Mouse (Mus musculus) lung, postnatal 36 days (tissue): ENCODE results near the gene Arl4d.
A peak's percentile ranks its signal among the peaks of the same experiment; 100 is the strongest.
"Not testable (repeated sequence)": the region's sequence is repeated elsewhere in the genome, so short reads cannot be mapped to it uniquely, and the experiment has no call there.

Experiments used
- DNase-seq: peaks from one replicate; pipeline ENCODE4 v3.0.0; 2022; ENCODE audit warnings: mixed read lengths

Gene Arl4d

DNA sequence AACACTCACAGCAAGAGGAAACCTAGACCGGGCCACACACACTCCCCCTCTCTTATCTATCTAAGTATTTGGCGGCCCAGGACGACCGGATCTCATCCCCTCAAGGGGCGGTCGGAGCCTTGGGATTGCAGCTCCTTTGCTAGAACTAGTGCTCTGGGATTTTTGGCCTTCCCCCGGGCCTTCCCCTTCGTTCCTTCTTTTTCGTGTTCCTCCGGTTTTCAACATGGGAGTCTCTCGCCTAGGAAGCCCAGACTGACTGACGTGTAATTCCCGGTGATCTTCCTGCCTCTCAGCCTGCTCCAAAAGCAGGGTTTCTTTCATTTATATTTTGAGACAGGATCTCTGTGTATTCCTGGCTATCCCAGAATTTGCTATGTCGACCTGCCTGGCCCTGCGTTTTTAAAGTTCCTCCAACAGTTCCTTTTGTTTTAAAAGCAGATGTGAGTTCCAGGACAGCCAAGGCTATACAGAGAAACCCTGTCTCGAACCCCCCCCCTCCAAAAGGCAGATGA lies 19.0 kb upstream of the Arl4d start:
- DNase-seq: not testable (repeated sequence)

GRCm38 (mm10) chr11:101647093-101647492 lies 18.2 kb upstream of the Arl4d start:
- not testable (repeated sequence) for DNase-seq

DNA sequence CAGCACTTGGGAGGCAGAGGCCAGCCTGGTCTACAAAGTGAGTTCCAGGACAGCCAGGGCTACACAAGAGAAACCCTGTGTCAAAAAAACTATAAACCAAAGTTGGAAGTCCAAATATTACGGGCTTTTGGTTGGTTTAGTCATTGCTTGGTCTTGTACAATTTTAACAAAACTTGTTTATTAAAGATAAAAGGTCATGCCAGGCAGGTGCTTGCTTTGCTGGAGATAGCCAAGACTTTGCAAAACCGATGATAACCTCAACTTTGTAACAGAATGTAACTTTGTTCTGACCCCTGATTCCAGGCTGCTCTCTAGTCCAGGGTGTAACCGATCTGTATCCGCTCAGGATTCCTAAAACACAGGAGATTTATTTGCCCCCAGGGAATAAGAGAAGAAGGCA lies 9.0 kb upstream of the Arl4d start:
- DNase-seq: no peak

DNA sequence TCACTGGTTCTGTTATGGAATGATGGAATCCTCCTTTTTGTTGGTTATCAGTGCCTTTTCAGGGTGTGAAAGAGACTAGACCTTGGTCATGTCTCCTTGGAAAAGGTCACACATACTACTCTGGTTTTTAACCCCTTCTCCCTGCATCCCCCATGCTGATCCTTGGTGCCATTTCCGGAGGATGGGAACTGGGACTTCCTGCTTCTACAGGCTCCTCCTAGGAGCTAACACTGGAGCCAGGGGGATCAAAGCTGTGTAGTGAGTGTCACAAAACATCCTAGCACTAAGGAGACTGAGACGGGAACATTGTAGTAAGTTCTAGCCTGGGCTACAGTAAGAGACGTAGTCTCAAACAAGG lies 7.8 kb upstream of the Arl4d start:
- no peak for DNase-seq

DNA sequence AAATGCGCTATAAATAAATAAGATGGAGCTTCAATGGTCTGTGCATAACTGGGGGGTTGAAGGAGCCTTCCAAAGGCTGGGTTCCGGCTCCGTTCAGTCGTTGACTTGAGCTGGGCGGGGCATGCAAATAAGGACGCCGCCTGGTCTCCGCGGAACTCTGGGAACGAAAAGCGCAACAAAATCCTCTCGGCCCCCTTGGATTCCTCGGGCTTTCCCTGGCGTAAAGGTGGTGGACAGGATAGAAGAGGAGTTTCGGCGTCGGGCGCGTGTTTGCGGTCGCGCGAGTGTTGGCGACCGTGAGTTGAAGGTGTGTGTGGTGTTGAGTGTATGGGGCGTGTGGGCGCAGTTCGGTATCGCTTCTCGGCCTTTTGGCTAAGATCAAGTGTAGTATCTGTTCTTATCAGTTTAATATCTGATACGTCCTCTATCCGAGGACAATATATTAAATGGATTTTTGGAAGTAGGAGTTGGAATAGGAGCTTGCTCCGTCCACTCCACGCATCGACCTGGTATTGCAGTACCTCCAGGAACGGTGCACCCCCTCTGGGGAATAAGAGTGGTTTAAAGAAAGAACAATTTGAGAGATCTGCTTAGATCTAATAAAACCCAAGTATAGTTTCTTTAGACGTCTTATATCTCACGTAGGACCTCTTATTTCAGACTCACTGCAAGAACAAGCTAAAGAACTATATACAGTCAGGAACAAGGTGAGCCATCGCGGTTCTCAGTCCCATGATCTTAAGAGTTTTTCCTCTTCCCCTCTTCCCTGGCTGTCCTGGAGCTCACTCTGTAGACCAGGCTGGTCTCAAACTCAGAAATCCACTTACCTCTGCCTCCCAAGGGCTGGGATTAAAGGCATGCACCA lies 7.2 kb upstream of the Arl4d start:
- peak; percentile 88 for DNase-seq

- DNase-seq: peak; percentile 85
Observed at GRCm38 (mm10) chr11:101658751-101659558, 6.4 kb upstream of the Arl4d start.

DNA sequence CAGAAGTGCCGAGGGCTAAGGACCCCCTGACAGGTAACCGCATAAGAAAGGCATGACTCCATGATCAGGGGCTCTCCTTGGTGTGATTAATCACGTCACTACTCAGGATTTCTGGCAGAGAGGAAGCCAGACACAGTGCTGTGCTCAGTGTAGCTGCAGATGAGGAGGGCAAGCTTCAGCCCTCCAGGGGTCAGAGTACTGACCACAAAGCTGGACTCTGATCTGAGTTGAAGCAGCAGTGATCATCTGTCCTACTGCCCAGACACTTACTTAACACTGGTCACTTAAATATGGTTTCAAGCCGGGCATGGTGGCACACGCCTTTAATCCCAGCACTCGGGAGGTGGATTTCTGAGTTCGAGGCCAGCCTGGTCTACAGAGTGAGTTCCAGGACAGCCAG lies 4.2 kb upstream of the Arl4d start:
- DNase-seq: no peak

DNA sequence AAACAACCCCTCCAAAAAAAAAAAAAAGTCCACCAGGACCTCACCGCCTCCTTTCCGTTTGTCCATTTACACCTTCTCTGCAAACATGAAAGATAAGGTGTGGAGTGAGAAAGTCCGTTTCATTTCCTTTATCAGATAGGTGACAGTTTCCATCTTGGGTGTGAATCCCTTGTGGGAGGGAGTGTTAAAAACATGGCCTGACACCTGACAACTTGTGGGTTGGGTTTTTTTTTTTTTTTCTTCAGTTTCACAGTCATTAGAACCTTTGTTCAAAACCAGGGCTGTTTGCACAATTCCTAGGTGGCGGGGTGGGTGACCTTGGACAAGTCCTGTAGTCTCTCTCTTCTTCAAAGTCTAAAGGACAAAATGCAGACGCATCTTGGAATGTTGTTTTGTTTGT lies 3.6 kb upstream of the Arl4d start:
- DNase-seq: no peak

- DNase-seq: peak; percentile 28
Observed at GRCm38 (mm10) chr11:101663229-101664027, 1.9 kb upstream of the Arl4d start.

- DNase-seq: no peak
Observed at GRCm38 (mm10) chr11:101665636-101665992, 273 bp downstream of the Arl4d start.

DNA sequence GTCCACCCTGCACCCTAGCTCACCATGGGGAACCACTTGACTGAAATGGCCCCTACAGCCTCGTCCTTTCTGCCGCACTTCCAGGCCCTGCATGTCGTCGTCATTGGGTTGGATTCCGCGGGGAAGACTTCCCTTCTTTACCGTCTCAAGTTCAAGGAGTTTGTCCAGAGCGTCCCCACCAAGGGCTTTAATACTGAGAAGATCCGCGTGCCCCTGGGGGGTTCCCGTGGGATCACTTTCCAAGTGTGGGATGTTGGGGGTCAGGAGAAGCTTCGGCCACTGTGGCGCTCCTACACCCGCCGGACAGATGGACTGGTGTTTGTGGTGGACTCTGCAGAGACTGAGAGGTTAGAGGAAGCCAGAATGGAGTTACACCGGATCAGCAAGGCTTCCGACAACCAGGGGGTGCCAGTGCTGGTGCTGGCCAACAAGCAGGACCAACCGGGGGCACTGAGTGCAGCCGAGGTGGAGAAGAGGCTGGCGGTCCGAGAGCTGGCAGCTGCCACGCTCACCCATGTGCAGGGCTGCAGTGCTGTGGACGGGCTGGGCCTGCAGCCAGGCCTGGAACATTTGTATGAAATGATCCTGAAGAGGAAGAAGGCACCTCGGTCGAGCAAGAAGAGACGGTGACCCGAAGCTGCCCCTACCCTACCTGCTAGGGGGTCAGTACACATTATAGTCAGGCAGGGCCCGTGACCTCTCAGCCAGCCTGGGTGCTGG lies 1.4 kb downstream of the Arl4d start:
- DNase-seq: peak; percentile 31

GRCm38 (mm10) chr11:101667871-101668532 lies 2.7 kb downstream of the Arl4d start:
- DNase-seq: peak; percentile 69

DNA sequence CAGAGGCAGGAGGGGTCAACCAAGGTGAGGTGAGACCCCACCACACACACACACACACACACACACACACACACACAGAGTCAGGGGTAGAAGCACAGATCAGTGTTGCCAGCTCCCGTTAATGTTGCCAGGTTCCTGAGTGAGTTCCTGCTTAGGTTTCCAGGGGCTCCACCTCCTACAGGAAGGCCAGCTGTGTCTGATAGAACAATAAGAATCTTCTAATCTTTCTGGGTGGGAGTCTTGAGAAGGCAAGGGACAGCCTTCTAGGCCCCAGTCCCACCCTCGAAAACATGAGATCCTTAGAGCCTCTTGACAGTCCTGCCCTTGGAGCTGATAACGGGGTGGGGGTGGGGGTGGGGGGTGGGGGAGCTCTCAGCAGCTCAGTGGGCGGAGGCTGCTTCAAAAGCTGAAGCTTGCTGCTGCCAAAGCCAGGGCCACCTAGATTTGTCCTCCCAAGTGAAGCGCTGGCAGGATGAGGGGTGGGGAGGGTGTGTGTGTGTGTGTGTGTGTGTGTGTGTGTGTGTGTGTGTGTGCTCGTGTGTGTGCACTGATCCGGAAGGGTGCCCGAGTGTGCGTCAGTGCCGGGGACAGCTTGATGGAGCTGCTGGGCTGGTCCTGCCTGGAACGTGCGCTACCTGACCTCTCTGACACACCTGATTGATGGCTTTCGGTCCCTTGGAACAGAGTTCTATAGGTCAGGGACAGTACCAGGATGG lies 3.4 kb downstream of the Arl4d start:
- peak; percentile 84 for DNase-seq

DNA sequence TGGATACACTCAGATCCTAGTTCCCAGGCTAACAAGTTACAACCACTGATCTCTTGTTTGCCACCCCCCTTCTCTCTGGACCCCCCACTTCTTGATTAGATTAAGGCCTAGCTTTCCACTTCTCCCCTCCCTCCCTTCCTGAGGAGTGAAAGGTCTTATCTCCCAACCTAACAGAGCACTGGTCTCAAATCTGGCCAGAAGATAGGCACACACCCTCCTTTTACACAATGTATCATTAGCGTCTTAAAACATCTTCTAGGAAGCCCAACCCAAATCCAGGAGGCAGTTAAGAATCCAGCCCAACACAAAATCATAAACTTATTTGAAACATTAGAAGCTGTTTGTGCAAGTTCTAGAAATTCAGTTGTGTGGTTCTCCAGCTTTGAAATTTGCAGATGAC lies 5.0 kb downstream of the Arl4d start:
- peak; percentile 52 for DNase-seq

GRCm38 (mm10) chr11:101671255-101671654 lies 5.9 kb downstream of the Arl4d start:
- DNase-seq: no peak

- peak; percentile 86 for DNase-seq
Observed at GRCm38 (mm10) chr11:101673010-101673642, 7.8 kb downstream of the Arl4d start.

DNA sequence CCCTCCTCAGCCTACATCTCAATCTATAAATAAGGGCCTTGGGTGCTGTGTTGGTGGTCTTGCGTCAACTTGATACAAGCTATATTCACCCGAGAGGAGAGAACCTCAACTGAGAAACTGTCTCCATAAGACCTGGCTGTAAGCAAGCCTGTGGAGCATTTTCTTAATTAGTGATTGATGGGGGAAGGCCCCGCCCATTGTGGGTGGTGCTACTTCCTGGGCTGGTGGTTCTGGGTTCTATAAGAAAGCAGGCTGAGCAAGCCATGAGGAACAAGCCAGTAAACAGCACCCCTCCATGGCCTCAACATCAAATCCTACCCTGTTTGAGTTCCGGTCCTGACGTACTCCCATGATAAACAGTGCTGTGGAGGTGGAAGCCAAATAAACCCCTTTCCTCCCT lies 8.8 kb downstream of the Arl4d start:
- DNase-seq: peak; percentile 35

- no peak for DNase-seq
Observed at GRCm38 (mm10) chr11:101675349-101675748, 10.0 kb downstream of the Arl4d start.

DNA sequence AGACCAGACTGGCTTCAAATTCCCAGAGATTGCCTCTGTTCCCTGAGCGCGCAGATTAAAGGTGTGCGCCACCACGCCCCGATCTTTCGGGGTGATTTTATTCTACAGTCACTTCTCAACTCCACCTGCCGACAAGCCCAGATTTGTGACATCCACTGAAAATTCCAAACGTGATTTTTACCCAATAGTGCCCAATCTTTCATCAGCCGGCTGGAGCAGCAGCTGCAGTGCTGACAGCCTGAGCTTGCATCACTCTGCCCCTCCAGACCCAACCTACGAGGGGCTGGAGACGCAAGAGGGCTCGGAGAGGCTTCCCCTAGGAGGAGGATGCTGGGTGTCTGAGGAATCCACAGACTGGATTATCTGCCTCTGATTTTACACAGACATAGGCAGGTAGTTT lies 12.3 kb downstream of the Arl4d start:
- DNase-seq: no peak

GRCm38 (mm10) chr11:101678770-101679169 lies 13.4 kb downstream of the Arl4d start:
- DNase-seq: no peak

DNA sequence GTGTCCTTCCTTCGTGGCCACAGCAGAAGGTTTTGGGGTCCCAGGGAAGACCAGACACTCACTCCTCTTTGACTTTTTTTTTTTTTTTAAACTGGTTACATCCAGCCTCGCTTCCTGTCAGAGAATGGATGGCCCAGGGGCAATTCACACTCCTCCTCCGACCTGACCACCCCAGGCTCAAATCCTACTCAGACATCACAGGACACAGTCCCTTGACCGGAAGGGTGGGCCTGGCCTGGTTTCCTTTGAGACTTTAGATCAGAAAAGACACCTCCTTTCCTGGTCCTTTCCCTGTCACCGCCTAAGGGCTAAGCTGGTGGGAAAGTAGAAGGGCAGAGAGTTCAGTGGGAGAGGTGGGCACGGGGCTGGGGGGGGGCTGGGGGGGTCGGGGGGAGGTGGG lies 14.6 kb downstream of the Arl4d start:
- DNase-seq: peak; percentile 81
